Mouse (Mus musculus) midbrain, embryonic 12.5 days (tissue): ENCODE results near the gene Ptov1. TPM values are rescaled to one million over a fixed set of nuclear protein-coding genes. Genes with fewer than 3 reads are reported as not detected.

ENCODE experiments used
- ATAC-seq: fragments of 200-750 bp; cut with Nextera tagmentation; 2 replicates; pipeline ENCODE4 v1.8.0; 2017; ENCODE audit warnings: low read depth, moderate TSS enrichment, moderate library complexity; ENCODE audit not compliant: low FRiP score
- H3K27ac ChIP-seq: fragments of 300-500 bp; sonication (generic); replicated peaks from 2 replicates; pipeline ENCODE4 v1.5.1; 2016; ENCODE audit warnings: mild to moderate bottlenecking
- H3K27me3 ChIP-seq: fragments of 300-500 bp; sonication (generic); 2 replicates; pipeline ENCODE4 v1.6.1; 2016; ENCODE audit warnings: mild to moderate bottlenecking
- H3K36me3 ChIP-seq: fragments of 300-500 bp; sonication (generic); 2 replicates; pipeline ENCODE4 v1.6.1; 2016
- H3K4me1 ChIP-seq: fragments of 300-500 bp; sonication (generic); 2 replicates; pipeline ENCODE4 v1.6.1; 2016
- H3K4me2 ChIP-seq: fragments of 300-500 bp; sonication (generic); replicated peaks from 2 replicates; pipeline ENCODE4 v1.6.1; 2016; ENCODE audit warnings: mild to moderate bottlenecking, moderate library complexity
- H3K4me3 ChIP-seq: fragments of 300-500 bp; sonication (generic); 2 replicates; pipeline ENCODE4 v1.5.1; 2016; ENCODE audit warnings: mild to moderate bottlenecking
- H3K9ac ChIP-seq: fragments of 300-500 bp; sonication (generic); replicated peaks from 2 replicates; pipeline ENCODE4 v1.6.1; 2016; ENCODE audit warnings: mild to moderate bottlenecking, moderate library complexity
- H3K9me3 ChIP-seq: fragments of 300-500 bp; sonication (generic); 2 replicates; pipeline ENCODE4 v1.6.1; 2016; ENCODE audit warnings: mild to moderate bottlenecking
- WGBS: fragments of 180-500 bp; shearing (Covaris S2); methylation state at CpG from one replicate; pipeline ENCODE4 v1.1.7; 2016; 5-methylcytosine and 5-hydroxymethylcytosine counted together
- microRNA counts: library from miRNA; unstranded; fragments of <30 nt; microRNA quantifications from one replicate; lab custom pipeline; 2017
- microRNA-seq: library from miRNA; unstranded; fragments of <30 nt; microRNA quantifications from one replicate; pipeline ENCODE4, GENCODE M21; 2017
- polyA plus RNA-seq: library from polyadenylated mRNA; unstranded; fragments of >200 nt; fragmentation: Nextera tagmentation; extraction: Ambion mirVana; gene quantifications from 2 replicates; pipeline ENCODE4 v1.2.1, GENCODE M21; 2016

Gene Ptov1
- polyA plus RNA-seq, 1 experiment from 2014 or later = 605 TPM

- Histone ChIP-seq H3K4me1 (peaks cover 52% of the 10 kb centered on the region), H3K36me3 (peaks cover 7% of the 10 kb centered on the region; the same call in 1 of the 2 replicates), H3K27me3 (no peaks in the 10 kb centered on the region), H3K27ac (peak within 1 kb of the TSS; percentile 94), H3K4me2 (peak within 1 kb of the TSS; percentile 87), H3K9ac (peak within 1 kb of the TSS; percentile 90), H3K4me3 (peak within 1 kb of the TSS; percentile 89), H3K9me3 (no peaks in the 10 kb centered on the region)
- ATAC-seq = peak; percentile 95
- under 1% methylated on average over 62 of the region's 62 CpGs for WGBS
Measured at GRCm38 (mm10) chr7:44815721-44816469, 53.7 kb downstream of the Ptov1 start, which contains the start of the genes Nup62 and Il4i1. Gene Nup62 (plus strand): TSS chr7:44816088. Gene Il4i1 (plus strand): TSS chr7:44816387.

DNA sequence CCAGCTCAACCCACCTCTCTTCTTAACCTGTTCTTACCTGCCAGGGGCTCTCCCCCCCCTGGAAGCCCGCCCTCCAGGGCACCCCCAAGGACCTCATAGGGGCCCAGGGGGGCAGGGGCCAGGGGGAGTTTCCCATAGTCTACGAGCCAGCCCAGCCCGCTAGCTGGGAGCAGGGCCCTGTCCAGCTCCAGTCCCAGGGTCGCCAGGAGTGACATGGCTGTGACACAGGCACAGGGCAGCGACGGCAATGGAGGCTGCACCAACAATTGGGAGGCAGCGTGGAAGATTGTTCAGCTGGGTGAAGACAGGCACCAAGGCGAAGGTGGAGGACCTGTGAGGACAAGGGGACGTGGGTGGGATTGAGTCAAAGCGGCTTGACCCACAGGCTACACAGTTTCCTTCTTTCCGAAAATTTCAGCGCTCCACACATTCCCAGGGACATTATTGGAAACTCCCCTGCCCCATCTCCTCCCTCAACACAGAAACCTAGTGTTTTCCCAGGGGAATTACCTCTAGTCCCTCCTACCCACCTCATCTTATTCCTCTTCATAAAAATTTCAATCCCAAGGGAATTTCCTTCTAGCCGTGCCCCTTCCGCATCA lies 54.5 kb downstream of the Ptov1 start:
- H3K4me1 ChIP-seq = peaks cover 43% of the 10 kb centered on the region
- ATAC-seq = peak; percentile 4

GRCm38 (mm10) chr7:44814423-44814822 lies 55.2 kb downstream of the Ptov1 start:
- Histone ChIP-seq H3K36me3 (peaks cover 7% of the 10 kb centered on the region; the same call in 1 of the 2 replicates), H3K9me3 (no peaks in the 10 kb centered on the region), H3K4me2 (peak overlapping the region; percentile 87; the same call in 1 of the 2 replicates), H3K4me1 (peaks cover 37% of the 10 kb centered on the region), H3K4me3 (0 out of 2 replicates have a peak overlapping the region, but pooled peaks have one; percentile 89), H3K27ac (peak overlapping the region; percentile 94; the same call in 1 of the 2 replicates), H3K9ac (no peak overlapping the region), H3K27me3 (no peaks in the 10 kb centered on the region)
- 96% methylated on average over 4 of the region's 4 CpGs for WGBS
- ATAC-seq = no peak

More for the DNA sequence above, 54.5 kb downstream of the Ptov1 start:
- peaks cover 7% of the 10 kb centered on the region; the same call in 1 of the 2 replicates for H3K36me3 ChIP-seq
- H3K4me3 ChIP-seq = peak overlapping the region; percentile 89
- no peaks in the 10 kb centered on the region for H3K27me3 ChIP-seq
- H3K9ac ChIP-seq = peak overlapping the region; percentile 37
- peak overlapping the region; percentile 94 for H3K27ac ChIP-seq
- WGBS = 26% methylated on average over 14 of the region's 14 CpGs
- peak overlapping the region; percentile 87 for H3K4me2 ChIP-seq
- H3K9me3 ChIP-seq = no peaks in the 10 kb centered on the region

- H3K9me3 ChIP-seq = no peaks in the 10 kb centered on the region
- H3K9ac ChIP-seq = no peak overlapping the region
- H3K4me1 ChIP-seq = peaks cover 33% of the 10 kb centered on the region
- peaks cover 7% of the 10 kb centered on the region; the same call in 1 of the 2 replicates for H3K36me3 ChIP-seq
- no peak overlapping the region for H3K27ac ChIP-seq
- no peak overlapping the region for H3K4me3 ChIP-seq
- no peak overlapping the region for H3K4me2 ChIP-seq
- no peaks in the 10 kb centered on the region for H3K27me3 ChIP-seq
- 90% methylated on average over 3 of the region's 3 CpGs for WGBS
- no peak for ATAC-seq
Measured at GRCm38 (mm10) chr7:44813985-44814384, 55.6 kb downstream of the Ptov1 start.

MicroRNAs within 50 kb of the gene (microRNA counts, 519-probe panel; counts per million panel counts)
- not detected for microRNA mmu-miR-707 (lab: Ali Mortazavi, UCI)

Small RNA genes lying within 50 kb of the gene (microRNA-seq; reads per million reads assigned to microRNA genes)
- not detected for gene Mir707

Other genes starting within 250 kb of the Ptov1 start
- gene Myh14, start 198.9 kb downstream of the Ptov1 start, polyA plus RNA-seq = 1.9 and 2.3 TPM in 2 replicates
- gene Izumo2, start 161.0 kb downstream of the Ptov1 start, polyA plus RNA-seq = not detected in 2 replicates
- 38.4 and 43.7 TPM in 2 replicates for gene Vrk3, start 121.4 kb downstream of the Ptov1 start, polyA plus RNA-seq
- gene Zfp473, start 118.7 kb downstream of the Ptov1 start, polyA plus RNA-seq = 2.9 and 3.5 TPM in 2 replicates
- 84.9 and 93.4 TPM in 2 replicates for gene Nup62, start 53.7 kb downstream of the Ptov1 start, polyA plus RNA-seq
- 1.4 TPM in 2 replicates for gene Il4i1, start 53.4 kb downstream of the Ptov1 start, polyA plus RNA-seq
- gene Atf5, start 53.1 kb downstream of the Ptov1 start, polyA plus RNA-seq = 5.6 and 6.3 TPM in 2 replicates
- 92.0 and 99.2 TPM in 2 replicates for gene Akt1s1, start 20.8 kb downstream of the Ptov1 start, polyA plus RNA-seq
- 97.5 and 101 TPM in 2 replicates for gene Tbc1d17, start 20.7 kb downstream of the Ptov1 start, polyA plus RNA-seq
- gene Pnkp, start 12.6 kb downstream of the Ptov1 start, polyA plus RNA-seq = 36.4 and 44.0 TPM in 2 replicates
- 177 and 180 TPM in 2 replicates for gene Med25, start 22.9 kb upstream of the Ptov1 start, polyA plus RNA-seq
- 25.8 and 29.7 TPM in 2 replicates for gene Fuz, start 26.3 kb upstream of the Ptov1 start, polyA plus RNA-seq
- 91.0 and 92.9 TPM in 2 replicates for gene Ap2a1, start 59.7 kb upstream of the Ptov1 start, polyA plus RNA-seq
- gene Tsks, start 73.4 kb upstream of the Ptov1 start, polyA plus RNA-seq = 0.20 TPM in 1 of 2 replicates, not detected in the other
- gene Cpt1c, start 105.1 kb upstream of the Ptov1 start, polyA plus RNA-seq = 40.6 and 43.7 TPM in 2 replicates
- 643 and 658 TPM in 2 replicates for gene Prmt1, start 116.8 kb upstream of the Ptov1 start, polyA plus RNA-seq
- gene Irf3, start 127.9 kb upstream of the Ptov1 start, polyA plus RNA-seq = 66.7 and 70.6 TPM in 2 replicates
- 50.5 and 54.7 TPM in 2 replicates for gene Bcl2l12, start 128.9 kb upstream of the Ptov1 start, polyA plus RNA-seq
- gene Scaf1, start 146.6 kb upstream of the Ptov1 start, polyA plus RNA-seq = 48.1 and 52.4 TPM in 2 replicates
- gene Rras, start 148.2 kb upstream of the Ptov1 start, polyA plus RNA-seq = 15.6 and 17.3 TPM in 2 replicates
- gene Prr12, start 183.1 kb upstream of the Ptov1 start, polyA plus RNA-seq = 13.7 and 14.1 TPM in 2 replicates
- 53.6 and 54.6 TPM in 2 replicates for gene Nosip, start 192.6 kb upstream of the Ptov1 start, polyA plus RNA-seq
- 15.9 and 17.8 TPM in 2 replicates for gene Prrg2, start 192.9 kb upstream of the Ptov1 start, polyA plus RNA-seq
- 106 and 151 TPM in 2 replicates for gene Rcn3, start 222.4 kb upstream of the Ptov1 start, polyA plus RNA-seq
- 17.3 and 25.9 TPM in 2 replicates for gene Fcgrt, start 234.1 kb upstream of the Ptov1 start, polyA plus RNA-seq